Mouse (Mus musculus): ENCODE data around the gene Rabep2. TPM values are rescaled to one million over a fixed set of nuclear protein-coding genes. Genes with fewer than 3 reads are reported as not detected.

Gene Rabep2
- total and polyA plus RNA-seq, 3 experiments = 2.9 to 21.7 (median 16.1) TPM

DNA sequence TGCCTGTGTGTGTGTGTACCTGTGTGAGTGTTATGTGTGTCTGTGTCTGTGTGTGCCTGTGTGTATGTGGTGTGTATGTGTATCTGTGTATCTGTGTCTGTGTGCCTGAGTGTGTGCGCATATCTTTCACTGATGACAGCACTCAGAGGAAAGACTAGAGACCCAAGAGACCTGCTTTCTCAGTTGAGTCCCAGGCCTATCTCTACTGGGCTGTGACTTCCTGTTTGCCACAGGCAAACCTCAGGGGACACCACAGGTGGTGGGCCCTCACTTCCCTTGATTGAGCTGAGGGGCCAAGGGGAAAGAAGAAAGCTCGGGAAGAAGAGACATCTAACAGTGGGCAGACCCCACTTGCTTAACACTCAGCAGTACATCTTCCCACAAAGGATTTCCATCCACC lies 11.9 kb upstream of the Rabep2 start:
- no peaks in the 10 kb centered on the region for H3K36me3 ChIP-seq (replicated peaks)
- no peak for TF ChIP-seq CTCF (IDR thresholded peaks at IDR 0.05; ENCODE audit: low read depth, low read length)
- no peak for TF ChIP-seq GATA1 (IDR thresholded peaks at IDR 0.05; ENCODE audit: borderline replicate concordance, low read length)
- no peak for TF ChIP-seq GATA2 (IDR thresholded peaks at IDR 0.05; ENCODE audit: borderline replicate concordance, low read depth, low read length)
- no peak for TF ChIP-seq TAL1 (conservative IDR thresholded peaks at IDR 0.05; ENCODE audit: low read depth, low read length)
- TF ChIP-seq POLR2AphosphoS5 (IDR thresholded peaks at IDR 0.05; ENCODE audit: insufficient replicate concordance, low read depth, low read length) = no peak
- ATAC-seq (ENCODE audit: extremely low read depth, insufficient number of reproducible peaks, low FRiP score, poor library complexity, severe bottlenecking) = no peak
- no peak for DNase-seq (ENCODE audit: low spot score)
- no peak overlapping the region for H3K4me3 ChIP-seq (ENCODE audit: low read depth, low read length)
- peaks cover 55% of the 10 kb centered on the region for H3K27me3 ChIP-seq (ENCODE audit: insufficient read depth, low read length)
- no peaks in the 10 kb centered on the region for H3K9me3 ChIP-seq (replicated peaks)
- peaks cover 7% of the 10 kb centered on the region for H3K4me1 ChIP-seq (ENCODE audit: insufficient read depth, low read depth, low read length)

GRCm38 (mm10) chr7:126417045-126417444 lies 11.5 kb upstream of the Rabep2 start:
- DNase-seq (ENCODE audit: low spot score) = no peak
- peaks cover 55% of the 10 kb centered on the region for H3K27me3 ChIP-seq (ENCODE audit: insufficient read depth, low read length)

GRCm38 (mm10) chr7:126417606-126418005 lies 11.0 kb upstream of the Rabep2 start:
- peaks cover 51% of the 10 kb centered on the region for H3K27me3 ChIP-seq (ENCODE audit: insufficient read depth, low read length)
- ATAC-seq (ENCODE audit: extremely low read depth, insufficient number of reproducible peaks, low FRiP score, poor library complexity, severe bottlenecking) (no peak), DNase-seq (ENCODE audit: low spot score) (no peak)
- H3K4me3 ChIP-seq (ENCODE audit: low read depth, low read length) = no peak overlapping the region
- H3K9me3 ChIP-seq (replicated peaks) = peaks cover 3% of the 10 kb centered on the region; the same call in 1 of the 2 replicates
- no peaks in the 10 kb centered on the region for H3K36me3 ChIP-seq (replicated peaks)
- TF ChIP-seq GATA1 (IDR thresholded peaks at IDR 0.05; ENCODE audit: borderline replicate concordance, low read length) (no peak), CTCF (IDR thresholded peaks at IDR 0.05; ENCODE audit: low read depth, low read length) (no peak), POLR2AphosphoS5 (IDR thresholded peaks at IDR 0.05; ENCODE audit: insufficient replicate concordance, low read depth, low read length) (no peak), GATA2 (IDR thresholded peaks at IDR 0.05; ENCODE audit: borderline replicate concordance, low read depth, low read length) (no peak)
- peaks cover 9% of the 10 kb centered on the region for H3K4me1 ChIP-seq (ENCODE audit: insufficient read depth, low read depth, low read length)

More at GRCm38 (mm10) chr7:126417045-126417444, 11.5 kb upstream of the Rabep2 start:
- no peak for ATAC-seq (ENCODE audit: extremely low read depth, insufficient number of reproducible peaks, low FRiP score, poor library complexity, severe bottlenecking)
- H3K4me1 ChIP-seq (ENCODE audit: insufficient read depth, low read depth, low read length) = peaks cover 9% of the 10 kb centered on the region
- TF ChIP-seq GATA1 (IDR thresholded peaks at IDR 0.05; ENCODE audit: borderline replicate concordance, low read length) (no peak), GATA2 (IDR thresholded peaks at IDR 0.05; ENCODE audit: borderline replicate concordance, low read depth, low read length) (no peak), CTCF (IDR thresholded peaks at IDR 0.05; ENCODE audit: low read depth, low read length) (no peak), POLR2AphosphoS5 (IDR thresholded peaks at IDR 0.05; ENCODE audit: insufficient replicate concordance, low read depth, low read length) (no peak), TAL1 (conservative IDR thresholded peaks at IDR 0.05; ENCODE audit: low read depth, low read length) (no peak)
- H3K9me3 ChIP-seq (replicated peaks) = peaks cover 3% of the 10 kb centered on the region; the same call in 1 of the 2 replicates
- H3K36me3 ChIP-seq (replicated peaks) = no peaks in the 10 kb centered on the region
- no peak overlapping the region for H3K4me3 ChIP-seq (ENCODE audit: low read depth, low read length)

DNA sequence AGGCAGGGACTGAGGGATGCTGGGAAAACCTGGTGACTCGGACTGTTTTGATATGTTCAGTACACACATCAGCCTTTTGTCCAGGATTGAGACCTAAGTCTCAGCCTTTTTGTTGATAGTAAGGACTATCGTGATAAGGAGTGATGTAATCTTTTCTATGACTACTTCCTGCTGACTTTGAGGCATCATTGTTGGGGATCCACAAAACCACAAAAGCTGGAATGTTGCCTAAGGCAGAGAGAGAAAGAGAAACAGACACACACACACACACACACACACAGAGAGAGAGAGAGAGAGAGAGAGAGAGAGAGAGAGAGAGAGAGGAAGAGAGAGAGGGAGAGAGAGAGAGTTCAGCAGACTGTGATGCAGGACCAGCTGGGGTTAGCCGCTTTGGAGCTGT lies 10.1 kb upstream of the Rabep2 start:
- no peak for TF ChIP-seq GATA2 (IDR thresholded peaks at IDR 0.05; ENCODE audit: borderline replicate concordance, low read depth, low read length)
- no peak for TF ChIP-seq GATA1 (IDR thresholded peaks at IDR 0.05; ENCODE audit: borderline replicate concordance, low read length)
- no peak for TF ChIP-seq CTCF (IDR thresholded peaks at IDR 0.05; ENCODE audit: low read depth, low read length)
- no peak for TF ChIP-seq POLR2AphosphoS5 (IDR thresholded peaks at IDR 0.05; ENCODE audit: insufficient replicate concordance, low read depth, low read length)
- no peak for TF ChIP-seq TAL1 (conservative IDR thresholded peaks at IDR 0.05; ENCODE audit: low read depth, low read length)
- Histone ChIP-seq H3K27me3 (ENCODE audit: insufficient read depth, low read length) (peaks cover 42% of the 10 kb centered on the region), H3K9me3 (replicated peaks) (peaks cover 3% of the 10 kb centered on the region; the same call in 1 of the 2 replicates), H3K36me3 (replicated peaks) (no peaks in the 10 kb centered on the region), H3K4me3 (ENCODE audit: low read depth, low read length) (no peak overlapping the region), H3K4me1 (ENCODE audit: insufficient read depth, low read depth, low read length) (peaks cover 9% of the 10 kb centered on the region)
- ATAC-seq (ENCODE audit: extremely low read depth, insufficient number of reproducible peaks, low FRiP score, poor library complexity, severe bottlenecking) = no peak
- DNase-seq (ENCODE audit: low spot score) = no peak

GRCm38 (mm10) chr7:126421756-126422155 lies 6.8 kb upstream of the Rabep2 start:
- Histone ChIP-seq H3K27me3 (ENCODE audit: insufficient read depth, low read length) (peaks cover 33% of the 10 kb centered on the region), H3K4me3 (ENCODE audit: low read depth, low read length) (no peak overlapping the region), H3K9me3 (replicated peaks) (peaks cover 7% of the 10 kb centered on the region; the same call in 1 of the 2 replicates), H3K4me1 (ENCODE audit: insufficient read depth, low read depth, low read length) (peaks cover 3% of the 10 kb centered on the region; the same call in 1 of the 2 replicates), H3K36me3 (replicated peaks) (no peaks in the 10 kb centered on the region)
- TF ChIP-seq GATA2 (IDR thresholded peaks at IDR 0.05; ENCODE audit: borderline replicate concordance, low read depth, low read length) (no peak), TAL1 (conservative IDR thresholded peaks at IDR 0.05; ENCODE audit: low read depth, low read length) (no peak), GATA1 (IDR thresholded peaks at IDR 0.05; ENCODE audit: borderline replicate concordance, low read length) (no peak), CTCF (IDR thresholded peaks at IDR 0.05; ENCODE audit: low read depth, low read length) (no peak), POLR2AphosphoS5 (IDR thresholded peaks at IDR 0.05; ENCODE audit: insufficient replicate concordance, low read depth, low read length) (no peak)
- no peak for DNase-seq (ENCODE audit: low spot score)
- ATAC-seq (ENCODE audit: extremely low read depth, insufficient number of reproducible peaks, low FRiP score, poor library complexity, severe bottlenecking) = no peak

- ATAC-seq (ENCODE audit: extremely low read depth, insufficient number of reproducible peaks, low FRiP score, poor library complexity, severe bottlenecking) (no peak), DNase-seq (ENCODE audit: low spot score) (no peak)
- Histone ChIP-seq H3K36me3 (replicated peaks) (no peaks in the 10 kb centered on the region), H3K9me3 (replicated peaks) (peaks cover 22% of the 10 kb centered on the region), H3K4me3 (ENCODE audit: low read depth, low read length) (no peak overlapping the region), H3K4me1 (ENCODE audit: insufficient read depth, low read depth, low read length) (peaks cover 11% of the 10 kb centered on the region), H3K27me3 (ENCODE audit: insufficient read depth, low read length) (peaks cover 16% of the 10 kb centered on the region)
- TF ChIP-seq TAL1 (conservative IDR thresholded peaks at IDR 0.05; ENCODE audit: low read depth, low read length) (no peak), GATA2 (IDR thresholded peaks at IDR 0.05; ENCODE audit: borderline replicate concordance, low read depth, low read length) (no peak), GATA1 (IDR thresholded peaks at IDR 0.05; ENCODE audit: borderline replicate concordance, low read length) (no peak), CTCF (IDR thresholded peaks at IDR 0.05; ENCODE audit: low read depth, low read length) (no peak), POLR2AphosphoS5 (IDR thresholded peaks at IDR 0.05; ENCODE audit: insufficient replicate concordance, low read depth, low read length) (no peak)
Measured at GRCm38 (mm10) chr7:126424161-126424560, 4.4 kb upstream of the Rabep2 start.

Measured in G1E (cell line).